Mouse (Mus musculus) liver, adult 2 months (tissue): ENCODE results near the gene Slc7a4.

Experiments used
- CTCF ChIP-seq: fragments of 200-500 bp; IDR thresholded peaks from 2 replicates; pipeline ENCODE4 v1.5.1; 2011; ENCODE audit warnings: low read depth, low read length, control low read depth
- POLR2A ChIP-seq: fragments of 200-500 bp; IDR thresholded peaks from 2 replicates; pipeline ENCODE4 v1.6.1; 2011; ENCODE audit warnings: low read length, control low read depth; ENCODE audit not compliant: insufficient read depth; ENCODE audit errors: extremely low read depth

DNA sequence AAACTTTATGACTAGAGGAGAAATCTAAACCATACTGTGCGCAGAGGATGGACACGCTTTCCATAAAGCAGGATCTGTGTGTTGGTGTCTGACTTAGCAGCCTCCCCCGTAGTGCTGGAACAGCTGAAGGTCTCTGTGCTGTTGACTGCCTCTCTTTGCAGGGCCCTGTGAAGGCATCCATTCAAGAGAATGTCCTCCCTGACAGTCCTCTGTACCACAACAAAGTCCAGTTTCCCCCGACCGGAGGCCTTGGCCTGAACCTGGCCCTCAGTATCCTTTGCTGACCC lies 43.2 kb upstream of the Slc7a4 start:
- TF ChIP-seq CTCF (no peak), POLR2A (no peak)
